11 mouse cellular contexts compared by ENCODE assay signal in genomic region chr12:86110637-86111036, GRCm38 (mm10). TPM values are rescaled to one million over a fixed set of nuclear protein-coding genes. Genes with fewer than 3 reads are reported as not detected.
DNase-seq lines count a peak whose midpoint lies in the region; ATAC-seq and TF ChIP-seq lines count a peak whose summit lies in the region.
"Had no signal": no experiment of that assay in that cellular context is flagged by ENCODE, and none has a peak within 500 bp of the region (broad histone marks: within the 10 kb centered on the region; RNA-seq: fewer than 3 reads in every experiment).

No protein-coding gene starts in this region.

- no peaks in the 10 kb centered on the region for H3K9me3 ChIP-seq in hindbrain, postnatal 0 days (ENCODE audit: low read length)
- H3K9me3 ChIP-seq in hindbrain, embryonic 16.5 days (ENCODE audit: control insufficient read depth, low read length), result no peaks in the 10 kb centered on the region
- H3K9me3 ChIP-seq in E14TG2a.4 (ENCODE audit: low read length), result no peaks in the 10 kb centered on the region
- H3K9me3 ChIP-seq: lung, embryonic 15.5 days; stomach, embryonic 15.5 days had no signal

- H3K27me3 ChIP-seq in hindbrain, postnatal 0 days (ENCODE audit: insufficient read depth, low read length), result no peaks in the 10 kb centered on the region
- H3K27me3 ChIP-seq in hindbrain, embryonic 16.5 days (replicated peaks; ENCODE audit: control insufficient read depth, insufficient read depth, low read length), result no peaks in the 10 kb centered on the region
- no peaks in the 10 kb centered on the region for H3K27me3 ChIP-seq in E14TG2a.4 (ENCODE audit: insufficient read depth, low read length)
- H3K27me3 ChIP-seq: lung, embryonic 15.5 days; stomach, embryonic 15.5 days had no signal

- peak; percentile 63 for TF ChIP-seq CTCF in hindbrain, postnatal 0 days (IDR thresholded peaks at IDR 0.05; ENCODE audit: low read depth)
- TF ChIP-seq CTCF in E14TG2a.4 (conservative IDR thresholded peaks at IDR 0.05; ENCODE audit: low read length), result peak; percentile 78

- no peaks in the 10 kb centered on the region for H3K36me3 ChIP-seq in hindbrain, postnatal 0 days (ENCODE audit: insufficient read depth, low read length)
- H3K36me3 ChIP-seq in hindbrain, embryonic 16.5 days (ENCODE audit: control insufficient read depth, insufficient read depth, low read length), result no peaks in the 10 kb centered on the region
- H3K36me3 ChIP-seq in E14TG2a.4 (ENCODE audit: insufficient read depth, low read length), result no peaks in the 10 kb centered on the region
- H3K36me3 ChIP-seq: lung, embryonic 15.5 days; stomach, embryonic 15.5 days had no signal

- H3K4me1 ChIP-seq in hindbrain, postnatal 0 days (ENCODE audit: insufficient read depth, low read length), result no peaks in the 10 kb centered on the region
- no peaks in the 10 kb centered on the region for H3K4me1 ChIP-seq in hindbrain, embryonic 16.5 days (ENCODE audit: control insufficient read depth, insufficient read depth, low read depth, low read length)
- H3K4me1 ChIP-seq in E14TG2a.4 (replicated peaks; ENCODE audit: low read depth, low read length), result peaks cover 11% of the 10 kb centered on the region; the same call in 1 of the 2 replicates
- H3K4me1 ChIP-seq: lung, embryonic 15.5 days; stomach, embryonic 15.5 days had no signal

- no peak overlapping the region for H3K27ac ChIP-seq in hindbrain, postnatal 0 days
- no peak overlapping the region for H3K27ac ChIP-seq in hindbrain, embryonic 16.5 days (ENCODE audit: low read depth, low read length)
- H3K27ac ChIP-seq: lung, embryonic 15.5 days; stomach, embryonic 15.5 days had no signal

- ATAC-seq in hindbrain, postnatal 0 days, result no peak
- no peak for ATAC-seq in hindbrain, embryonic 16.5 days
- ATAC-seq in granulocyte monocyte progenitor cell, adult 5-6 weeks (replicated peaks; ENCODE audit: poor library complexity, severe bottlenecking), result no peak
- ATAC-seq: forebrain, embryonic 16.5 days had no signal

- 100% methylated on average over 2 of the region's 2 CpGs for WGBS in hindbrain, postnatal 0 days
- 100% methylated on average over 2 of the region's 2 CpGs for WGBS in hindbrain, embryonic 16.5 days

- H3K9ac ChIP-seq in hindbrain, postnatal 0 days (replicated peaks; ENCODE audit: low read length), result no peak overlapping the region
- no peak overlapping the region for H3K9ac ChIP-seq in hindbrain, embryonic 16.5 days (ENCODE audit: low read depth, low read length)
- H3K9ac ChIP-seq: lung, embryonic 15.5 days; stomach, embryonic 15.5 days had no signal

- H3K4me3 ChIP-seq in hindbrain, postnatal 0 days (ENCODE audit: low read length), result no peak overlapping the region
- no peak overlapping the region for H3K4me3 ChIP-seq in hindbrain, embryonic 16.5 days (ENCODE audit: low read length)
- H3K4me3 ChIP-seq in E14TG2a.4 (replicated peaks; ENCODE audit: low read length), result no peak overlapping the region
- H3K4me3 ChIP-seq: lung, embryonic 15.5 days; stomach, embryonic 15.5 days had no signal

- DNase-seq in hindbrain, postnatal 0 days (ENCODE audit: low spot score), result no peak
- peak; percentile 56 for DNase-seq in A20 (ENCODE audit: low read depth, low spot score)
- DNase-seq in kidney, postnatal 25 days, result peak; percentile 59 to 78
- DNase-seq in yolk sac, embryonic 10.5 days (ENCODE audit: low spot score), result no peak
- no peak for DNase-seq in adrenal gland, postnatal 25 days

- no peak overlapping the region for H3K4me2 ChIP-seq in hindbrain, postnatal 0 days (ENCODE audit: low read depth, low read length)
- H3K4me2 ChIP-seq in hindbrain, embryonic 16.5 days (ENCODE audit: low read length), result no peak overlapping the region
- H3K4me2 ChIP-seq: lung, embryonic 15.5 days; stomach, embryonic 15.5 days had no signal

RNA-seq across cellular contexts. Expression of gene Ift43, which starts 28.3 kb away (rescaled TPM):
- total RNA-seq in hindbrain, postnatal 0 days (2014; rRNA removed), result 14.4 and 22.4 TPM in 2 replicates
- polyA plus RNA-seq in hindbrain, postnatal 0 days (2015; fragmentation: Nextera tagmentation; extraction: Ambion mirVana), result 39.1 and 41.5 TPM in 2 replicates
- 43.0 and 43.3 TPM in 2 replicates for polyA plus RNA-seq in hindbrain, embryonic 16.5 days (2015; fragmentation: Nextera tagmentation; extraction: Ambion mirVana)
- total RNA-seq in granulocyte monocyte progenitor cell, adult 5-6 weeks (2014; fragmentation: Nextera tagmentation), result not detected in 2 replicates
- total RNA-seq in granulocyte monocyte progenitor cell, adult 5-6 weeks (2017), result 1.0 TPM in 1 of 2 replicates, not detected in the other
- total RNA-seq in adrenal gland, postnatal 25 days (2021), result 21.6 and 27.4 TPM in 2 replicates

RNA-seq across cellular contexts. Expression of gene Tgfb3, which starts 31.8 kb away (rescaled TPM):
- 4.0 and 5.9 TPM in 2 replicates for total RNA-seq in hindbrain, postnatal 0 days (2014; rRNA removed)
- polyA plus RNA-seq in hindbrain, postnatal 0 days (2015; fragmentation: Nextera tagmentation; extraction: Ambion mirVana), result 4.4 and 4.5 TPM in 2 replicates
- polyA plus RNA-seq in hindbrain, embryonic 16.5 days (2015; fragmentation: Nextera tagmentation; extraction: Ambion mirVana), result 5.1 and 7.6 TPM in 2 replicates
- total RNA-seq in granulocyte monocyte progenitor cell, adult 5-6 weeks (2014; fragmentation: Nextera tagmentation), result not detected in 2 replicates
- total RNA-seq in granulocyte monocyte progenitor cell, adult 5-6 weeks (2017), result 0.36 TPM in 1 of 2 replicates, not detected in the other
- total RNA-seq in adrenal gland, postnatal 25 days (2021), result 7.6 and 9.5 TPM in 2 replicates

Comparison
In these comparisons a context has a peak if more than half of its experiments do, and no peak if none do; other contexts are left out.
1. DNase-seq: peak in A20 (single experiment) and kidney, postnatal 25 days (2 of 2); none in hindbrain, postnatal 0 days (single experiment), yolk sac, embryonic 10.5 days (single experiment) and adrenal gland, postnatal 25 days (single experiment).